Mouse (Mus musculus): ENCODE measurements around the gene Scp2. TPM values are rescaled to one million over a fixed set of nuclear protein-coding genes. Genes with fewer than 3 reads are reported as not detected.
A peak's percentile ranks its signal among the peaks of the same experiment; 100 is the strongest.
"Not testable (repeated sequence)": the region's sequence is repeated elsewhere in the genome, so short reads cannot be mapped to it uniquely, and the experiment has no call there.

The Scp2 gene
- polyA plus RNA-seq, 1 experiment = 213 TPM

DNA sequence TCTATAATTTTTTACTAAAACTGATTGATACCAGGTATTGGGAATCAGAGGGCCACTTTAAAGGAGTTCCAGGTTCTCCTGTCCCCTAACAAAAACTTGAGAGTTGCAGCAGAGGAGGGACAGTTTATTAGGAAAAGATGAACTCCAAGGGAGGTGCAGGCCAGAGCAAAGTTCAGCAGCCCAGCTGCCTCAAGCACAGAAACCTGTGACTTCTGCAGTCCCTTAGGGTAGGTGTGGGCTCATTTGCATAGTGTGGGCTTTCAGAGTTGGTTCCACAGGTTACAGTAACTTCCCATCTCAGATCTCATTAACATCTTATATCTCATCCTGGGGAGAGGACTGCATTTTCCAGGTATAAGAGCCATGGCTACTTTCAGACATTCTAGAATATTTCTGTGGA lies 1.0 kb downstream of the Scp2 start:
- H3K4me1 ChIP-seq (ENCODE audit: control insufficient read depth, insufficient read depth, low read length) = no peaks in the 10 kb centered on the region
- no peak for TF ChIP-seq POLR2A (IDR thresholded peaks at IDR 0.05; ENCODE audit: extremely low read depth, insufficient read depth, low read length)
- no peak for TF ChIP-seq CTCF (IDR thresholded peaks at IDR 0.05; ENCODE audit: extremely low read depth, insufficient read depth, low read length)
- H3K27ac ChIP-seq (ENCODE audit: insufficient read depth, low read length) = no peak overlapping the region
- H3K4me3 ChIP-seq (ENCODE audit: insufficient read depth, low read length) = no peak overlapping the region

DNA sequence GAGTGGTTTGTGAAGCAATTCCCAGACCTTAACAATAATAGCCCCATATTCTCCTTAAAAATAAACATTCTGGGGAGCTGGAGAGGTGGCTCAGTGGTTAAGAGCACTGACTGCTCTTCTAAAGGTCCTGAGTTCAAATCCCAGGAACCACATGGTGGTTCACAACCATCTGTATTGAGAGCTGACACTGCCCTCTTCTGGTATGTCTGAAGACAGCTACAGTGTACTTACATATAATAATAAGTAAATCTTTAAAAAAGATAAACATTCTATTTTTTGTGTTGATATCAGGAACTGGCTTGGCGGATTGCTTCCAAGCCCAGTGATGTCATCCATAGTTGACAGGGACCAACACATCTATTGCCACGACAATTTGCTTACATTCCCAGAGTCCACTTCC lies 1.6 kb downstream of the Scp2 start:
- H3K27ac ChIP-seq (ENCODE audit: insufficient read depth, low read length); H3K4me1 ChIP-seq (ENCODE audit: control insufficient read depth, insufficient read depth, low read length): not testable (repeated sequence)

GRCm38 (mm10) chr4:108136938-108137337 lies 7.9 kb downstream of the Scp2 start:
- TF ChIP-seq POLR2A (IDR thresholded peaks at IDR 0.05; ENCODE audit: extremely low read depth, insufficient read depth, low read length) (no peak), CTCF (IDR thresholded peaks at IDR 0.05; ENCODE audit: extremely low read depth, insufficient read depth, low read length) (no peak)
- no peaks in the 10 kb centered on the region for H3K4me1 ChIP-seq (ENCODE audit: control insufficient read depth, insufficient read depth, low read length)
- no peak overlapping the region for H3K4me3 ChIP-seq (ENCODE audit: insufficient read depth, low read length)
- H3K27ac ChIP-seq (ENCODE audit: insufficient read depth, low read length) = no peak overlapping the region

More for the DNA sequence above, 1.6 kb downstream of the Scp2 start:
- H3K4me3 ChIP-seq (ENCODE audit: insufficient read depth, low read length) = not testable (repeated sequence)

GRCm38 (mm10) chr4:108130452-108130851 lies 14.3 kb downstream of the Scp2 start:
- no peak overlapping the region for H3K27ac ChIP-seq (ENCODE audit: insufficient read depth, low read length)
- H3K4me1 ChIP-seq (ENCODE audit: control insufficient read depth, insufficient read depth, low read length) = no peaks in the 10 kb centered on the region
- TF ChIP-seq POLR2A (IDR thresholded peaks at IDR 0.05; ENCODE audit: extremely low read depth, insufficient read depth, low read length) (no peak), CTCF (IDR thresholded peaks at IDR 0.05; ENCODE audit: extremely low read depth, insufficient read depth, low read length) (no peak)
- H3K4me3 ChIP-seq (ENCODE audit: insufficient read depth, low read length) = no peak overlapping the region

DNA sequence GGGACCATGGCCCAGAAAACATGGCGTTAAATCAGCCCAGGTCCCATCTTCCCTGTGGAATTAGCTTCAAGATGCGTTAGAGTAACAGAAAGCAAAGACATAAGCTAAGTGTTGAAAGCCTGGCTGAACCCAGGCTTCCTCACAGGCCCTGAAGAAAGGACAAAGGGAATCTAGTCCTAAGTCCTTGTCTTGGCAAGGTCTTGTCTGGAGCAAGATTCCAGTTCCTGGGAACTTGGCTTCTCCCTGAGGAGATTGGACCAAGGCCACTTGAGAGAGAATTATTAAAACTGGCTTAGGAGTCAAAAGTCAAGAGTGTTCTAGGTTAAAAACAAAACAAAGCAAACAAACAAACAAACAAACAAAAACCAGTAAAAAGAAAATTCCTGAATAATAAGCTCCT lies 16.5 kb downstream of the Scp2 start:
- Histone ChIP-seq H3K4me1 (ENCODE audit: control insufficient read depth, insufficient read depth, low read length) (no peaks in the 10 kb centered on the region), H3K4me3 (ENCODE audit: insufficient read depth, low read length) (no peak overlapping the region), H3K27ac (ENCODE audit: insufficient read depth, low read length) (no peak overlapping the region)
- TF ChIP-seq CTCF (IDR thresholded peaks at IDR 0.05; ENCODE audit: extremely low read depth, insufficient read depth, low read length) (no peak), POLR2A (IDR thresholded peaks at IDR 0.05; ENCODE audit: extremely low read depth, insufficient read depth, low read length) (no peak)

- Histone ChIP-seq H3K27ac (ENCODE audit: insufficient read depth, low read length) (no peak overlapping the region), H3K4me1 (ENCODE audit: control insufficient read depth, insufficient read depth, low read length) (no peaks in the 10 kb centered on the region), H3K4me3 (ENCODE audit: insufficient read depth, low read length) (no peak overlapping the region)
- TF ChIP-seq CTCF (IDR thresholded peaks at IDR 0.05; ENCODE audit: extremely low read depth, insufficient read depth, low read length) = no peak
- TF ChIP-seq POLR2A (IDR thresholded peaks at IDR 0.05; ENCODE audit: extremely low read depth, insufficient read depth, low read length) = no peak
These were observed 17.3 kb downstream of the Scp2 start for GRCm38 (mm10) chr4:108127516-108127915.

- no peak for TF ChIP-seq CTCF (IDR thresholded peaks at IDR 0.05; ENCODE audit: extremely low read depth, insufficient read depth, low read length)
- TF ChIP-seq POLR2A (IDR thresholded peaks at IDR 0.05; ENCODE audit: extremely low read depth, insufficient read depth, low read length) = no peak
- H3K4me3 ChIP-seq (ENCODE audit: insufficient read depth, low read length) = no peak overlapping the region
- no peak overlapping the region for H3K27ac ChIP-seq (ENCODE audit: insufficient read depth, low read length)
- no peaks in the 10 kb centered on the region for H3K4me1 ChIP-seq (ENCODE audit: control insufficient read depth, insufficient read depth, low read length)
These were observed 18.5 kb downstream of the Scp2 start for GRCm38 (mm10) chr4:108126260-108126659.

DNA sequence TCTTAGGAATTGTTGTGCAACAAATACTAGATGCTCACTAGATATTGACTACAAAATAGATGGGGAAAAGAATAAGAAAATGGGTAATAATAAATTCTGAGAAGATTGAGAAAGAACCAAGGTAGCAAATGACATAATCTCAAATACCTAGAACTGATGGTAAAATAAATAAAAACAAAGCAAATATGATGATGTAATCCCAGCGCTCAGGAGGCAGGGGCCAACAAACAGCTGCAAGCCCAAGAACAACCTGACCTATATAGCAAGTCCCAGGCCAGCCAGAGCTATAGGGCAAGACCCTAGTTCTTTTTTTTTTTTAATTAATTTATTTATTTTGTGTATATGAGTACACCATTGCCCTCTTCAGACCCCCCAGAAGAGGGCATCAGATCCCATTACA lies 20.7 kb downstream of the Scp2 start:
- no peak for TF ChIP-seq CTCF (IDR thresholded peaks at IDR 0.05; ENCODE audit: extremely low read depth, insufficient read depth, low read length)
- Histone ChIP-seq H3K27ac (ENCODE audit: insufficient read depth, low read length) (no peak overlapping the region), H3K4me3 (ENCODE audit: insufficient read depth, low read length) (no peak overlapping the region), H3K4me1 (ENCODE audit: control insufficient read depth, insufficient read depth, low read length) (no peaks in the 10 kb centered on the region)

DNA sequence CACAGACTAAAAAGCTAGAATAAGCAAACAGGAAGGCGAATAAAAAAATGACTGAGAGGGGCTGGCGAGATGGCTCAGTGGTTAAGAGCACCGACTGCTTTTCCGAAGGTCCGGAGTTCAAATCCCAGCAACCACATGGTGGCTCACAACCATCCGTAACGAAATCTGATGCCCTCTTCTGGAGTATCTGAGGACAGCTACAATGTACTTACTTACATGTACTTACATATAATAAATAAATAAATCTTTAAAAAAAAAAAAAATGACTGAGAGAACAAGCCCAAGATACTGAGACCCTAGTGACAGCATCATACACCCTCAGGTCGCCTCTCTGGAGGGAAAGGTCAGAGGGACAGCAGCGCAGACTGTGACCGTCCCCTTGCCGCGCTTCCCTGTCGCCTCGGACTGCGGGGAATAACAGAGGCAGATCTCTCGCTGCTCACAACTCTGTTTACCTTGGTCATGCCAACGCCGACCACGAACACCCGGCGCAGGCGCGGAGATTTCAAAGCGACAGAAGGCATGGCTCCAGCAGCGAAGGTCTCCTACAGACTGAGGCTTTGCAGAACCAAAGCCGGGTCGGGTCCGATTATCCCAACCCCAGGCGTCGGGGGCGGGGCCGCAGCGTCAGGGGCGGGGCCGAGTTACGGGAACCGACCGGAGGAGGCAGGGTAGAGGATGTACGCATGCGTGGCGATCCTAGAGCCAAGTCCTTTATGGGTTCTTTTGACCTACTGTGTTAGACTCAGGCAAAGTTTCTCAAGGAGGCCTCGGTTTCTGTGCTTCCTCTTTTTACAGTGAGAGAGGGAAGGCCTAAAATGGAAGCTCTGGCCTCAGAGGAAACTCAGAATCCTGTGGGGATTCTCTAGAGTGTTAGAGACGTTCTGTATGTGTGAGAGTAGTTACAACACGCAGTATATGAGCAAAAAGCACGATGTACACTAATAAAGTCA lies 26.6 kb downstream of the Scp2 start:
- Histone ChIP-seq H3K4me1 (ENCODE audit: control insufficient read depth, insufficient read depth, low read length) (no peaks in the 10 kb centered on the region), H3K4me3 (ENCODE audit: insufficient read depth, low read length) (peak overlapping the region; percentile 70), H3K27ac (ENCODE audit: insufficient read depth, low read length) (no peak overlapping the region)
- TF ChIP-seq CTCF (IDR thresholded peaks at IDR 0.05; ENCODE audit: extremely low read depth, insufficient read depth, low read length) (no peak), POLR2A (IDR thresholded peaks at IDR 0.05; ENCODE audit: extremely low read depth, insufficient read depth, low read length) (peak; percentile 88)

DNA sequence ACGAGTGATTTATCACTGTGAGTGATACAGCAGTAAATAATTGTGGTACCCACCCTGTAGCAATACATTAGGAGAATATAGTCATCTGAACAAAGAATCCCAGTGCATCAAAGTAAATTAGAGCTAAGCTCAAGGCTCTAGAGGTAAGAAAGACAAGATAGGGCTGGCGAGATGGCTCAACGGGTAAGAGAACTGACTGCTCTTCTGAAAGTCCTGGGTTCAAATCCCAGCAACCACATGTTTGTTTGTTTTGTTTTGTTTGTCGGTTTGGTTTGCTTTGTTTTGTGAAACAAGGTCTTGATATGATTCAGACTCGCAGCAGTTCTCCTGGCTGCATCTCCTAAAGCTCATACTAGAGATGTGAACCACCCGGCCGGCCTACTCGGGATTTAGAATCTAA lies 27.3 kb downstream of the Scp2 start:
- TF ChIP-seq CTCF (IDR thresholded peaks at IDR 0.05; ENCODE audit: extremely low read depth, insufficient read depth, low read length) (no peak), POLR2A (IDR thresholded peaks at IDR 0.05; ENCODE audit: extremely low read depth, insufficient read depth, low read length) (no peak)
- H3K27ac ChIP-seq (ENCODE audit: insufficient read depth, low read length) = no peak overlapping the region
- no peak overlapping the region for H3K4me3 ChIP-seq (ENCODE audit: insufficient read depth, low read length)
- no peaks in the 10 kb centered on the region for H3K4me1 ChIP-seq (ENCODE audit: control insufficient read depth, insufficient read depth, low read length)

All from cortical plate, adult 2 months (tissue).